Mouse (Mus musculus) forebrain, embryonic 12.5 days (tissue): ENCODE data around the gene Hlx. TPM values are rescaled to one million over a fixed set of nuclear protein-coding genes. Genes with fewer than 3 reads are reported as not detected.
A peak's percentile ranks its signal among the peaks of the same experiment; 100 is the strongest.

ENCODE experiments used
- ATAC-seq: fragments of 200-750 bp; cut with Nextera tagmentation; 2 replicates; pipeline ENCODE4 v1.8.0; 2017; ENCODE audit warnings: moderate TSS enrichment; ENCODE audit not compliant: low FRiP score
- H3K27ac ChIP-seq: fragments of 300-500 bp; sonication (generic); 2 replicates; pipeline ENCODE4 v1.5.1; 2016; ENCODE audit warnings: mild to moderate bottlenecking
- H3K27me3 ChIP-seq: fragments of 300-500 bp; sonication (generic); 2 replicates; pipeline ENCODE4 v1.6.1; 2016; ENCODE audit warnings: mild to moderate bottlenecking
- H3K36me3 ChIP-seq: fragments of 300-500 bp; sonication (generic); replicated peaks from 2 replicates; pipeline ENCODE4 v1.6.1; 2016; ENCODE audit warnings: mild to moderate bottlenecking
- H3K4me1 ChIP-seq: fragments of 300-500 bp; sonication (generic); 2 replicates; pipeline ENCODE4 v1.6.1; 2016
- H3K4me2 ChIP-seq: fragments of 300-500 bp; sonication (generic); 2 replicates; pipeline ENCODE4 v1.6.1; 2016; ENCODE audit warnings: mild to moderate bottlenecking, moderate library complexity
- H3K4me3 ChIP-seq: fragments of 300-500 bp; sonication (generic); replicated peaks from 2 replicates; pipeline ENCODE4 v1.5.1; 2016; ENCODE audit warnings: mild to moderate bottlenecking
- H3K9ac ChIP-seq: fragments of 300-500 bp; sonication (generic); 2 replicates; pipeline ENCODE4 v1.6.1; 2016; ENCODE audit warnings: mild to moderate bottlenecking
- H3K9me3 ChIP-seq: fragments of 300-500 bp; sonication (generic); 2 replicates; pipeline ENCODE4 v1.6.1; 2016
- WGBS: fragments of 180-500 bp; shearing (Covaris S2); methylation state at CpG from one replicate; pipeline ENCODE4 v1.1.7; 2016; 5-methylcytosine and 5-hydroxymethylcytosine counted together
- polyA plus RNA-seq: library from polyadenylated mRNA; unstranded; fragments of >200 nt; fragmentation: Nextera tagmentation; extraction: Ambion mirVana; gene quantifications from 2 replicates; pipeline ENCODE4 v1.2.1, GENCODE M21; 2016

Gene Hlx
- polyA plus RNA-seq, 1 experiment from 2014 or later, result 2.7 TPM

- no peak for ATAC-seq
- no peaks in the 10 kb centered on the region for H3K9me3 ChIP-seq
- H3K27ac ChIP-seq, result no peak overlapping the region
- no peak overlapping the region for H3K9ac ChIP-seq
- H3K27me3 ChIP-seq, result no peaks in the 10 kb centered on the region
- H3K4me2 ChIP-seq, result no peak overlapping the region
- 93% methylated on average over 5 of the region's 5 CpGs for WGBS
- peaks cover 7% of the 10 kb centered on the region; the same call in 1 of the 2 replicates for H3K4me1 ChIP-seq
- no peak overlapping the region for H3K4me3 ChIP-seq
- no peaks in the 10 kb centered on the region for H3K36me3 ChIP-seq
These were observed 20.3 kb upstream of the Hlx start for GRCm38 (mm10) chr1:184752671-184753070.

GRCm38 (mm10) chr1:184750114-184750664 lies 17.8 kb upstream of the Hlx start:
- Histone ChIP-seq H3K4me2 (no peak overlapping the region), H3K27ac (no peak overlapping the region), H3K4me1 (no peaks in the 10 kb centered on the region), H3K27me3 (no peaks in the 10 kb centered on the region), H3K36me3 (no peaks in the 10 kb centered on the region), H3K4me3 (no peak overlapping the region), H3K9ac (no peak overlapping the region), H3K9me3 (no peaks in the 10 kb centered on the region)
- 88% methylated on average over 11 of the region's 11 CpGs for WGBS
- no peak for ATAC-seq

- no peak overlapping the region for H3K4me2 ChIP-seq
- no peaks in the 10 kb centered on the region for H3K27me3 ChIP-seq
- H3K4me1 ChIP-seq, result no peaks in the 10 kb centered on the region
- H3K27ac ChIP-seq, result no peak overlapping the region
- H3K4me3 ChIP-seq, result no peak overlapping the region
- no peaks in the 10 kb centered on the region for H3K9me3 ChIP-seq
- WGBS, result 67% methylated on average over 14 of the region's 14 CpGs
- ATAC-seq, result no peak
- no peaks in the 10 kb centered on the region for H3K36me3 ChIP-seq
- H3K9ac ChIP-seq, result no peak overlapping the region
These were observed 16.3 kb upstream of the Hlx start for GRCm38 (mm10) chr1:184748692-184749152.

- no peak overlapping the region for H3K9ac ChIP-seq
- peak; percentile 66; the same call in 1 of the 2 replicates for ATAC-seq
- H3K4me1 ChIP-seq, result peaks cover under 1% of the 10 kb centered on the region; the same call in 1 of the 2 replicates
- no peak overlapping the region for H3K4me3 ChIP-seq
- no peak overlapping the region for H3K27ac ChIP-seq
- no peaks in the 10 kb centered on the region for H3K9me3 ChIP-seq
- peaks cover 75% of the 10 kb centered on the region for H3K27me3 ChIP-seq
- H3K36me3 ChIP-seq, result no peaks in the 10 kb centered on the region
- 6% methylated on average over 14 of the region's 14 CpGs for WGBS
- H3K4me2 ChIP-seq, result no peak overlapping the region
These were observed 5.6 kb upstream of the Hlx start for GRCm38 (mm10) chr1:184737876-184738479.

GRCm38 (mm10) chr1:184737228-184737627 lies 4.8 kb upstream of the Hlx start:
- Histone ChIP-seq H3K4me2 (no peak overlapping the region), H3K36me3 (no peaks in the 10 kb centered on the region), H3K9ac (no peak overlapping the region), H3K9me3 (no peaks in the 10 kb centered on the region), H3K4me3 (no peak overlapping the region), H3K27ac (no peak overlapping the region), H3K27me3 (peaks cover 81% of the 10 kb centered on the region), H3K4me1 (peaks cover 5% of the 10 kb centered on the region; the same call in 1 of the 2 replicates)
- 22% methylated on average over 2 of the region's 2 CpGs for WGBS
- no peak for ATAC-seq

- no peak overlapping the region for H3K4me2 ChIP-seq
- no peaks in the 10 kb centered on the region for H3K36me3 ChIP-seq
- no peak overlapping the region for H3K27ac ChIP-seq
- H3K4me3 ChIP-seq, result no peak overlapping the region
- H3K9me3 ChIP-seq, result no peaks in the 10 kb centered on the region
- no peak for ATAC-seq
- peaks cover 91% of the 10 kb centered on the region for H3K27me3 ChIP-seq
- peaks cover 15% of the 10 kb centered on the region for H3K4me1 ChIP-seq
- H3K9ac ChIP-seq, result no peak overlapping the region
- WGBS, result 9% methylated on average over 5 of the region's 5 CpGs
These were observed 3.8 kb upstream of the Hlx start for GRCm38 (mm10) chr1:184736260-184736659.

GRCm38 (mm10) chr1:184734991-184735920 lies 2.8 kb upstream of the Hlx start:
- Histone ChIP-seq H3K4me2 (no peak overlapping the region), H3K4me1 (peaks cover 15% of the 10 kb centered on the region), H3K27ac (no peak overlapping the region), H3K27me3 (peaks cover 97% of the 10 kb centered on the region), H3K4me3 (no peak overlapping the region), H3K36me3 (no peaks in the 10 kb centered on the region), H3K9me3 (no peaks in the 10 kb centered on the region), H3K9ac (no peak overlapping the region)
- no peak for ATAC-seq
- 3% methylated on average over 25 of the region's 25 CpGs for WGBS

GRCm38 (mm10) chr1:184734067-184734830 lies 1.8 kb upstream of the Hlx start:
- H3K36me3 ChIP-seq, result no peaks in the 10 kb centered on the region
- no peak overlapping the region for H3K4me3 ChIP-seq
- no peak overlapping the region for H3K9ac ChIP-seq
- H3K9me3 ChIP-seq, result no peaks in the 10 kb centered on the region
- H3K27ac ChIP-seq, result no peak overlapping the region
- peaks cover 15% of the 10 kb centered on the region for H3K4me1 ChIP-seq
- peaks cover 97% of the 10 kb centered on the region for H3K27me3 ChIP-seq
- WGBS, result under 1% methylated on average over 27 of the region's 27 CpGs
- H3K4me2 ChIP-seq, result no peak overlapping the region
- no peak for ATAC-seq

GRCm38 (mm10) chr1:184733300-184734066 lies 1.1 kb upstream of the Hlx start:
- Histone ChIP-seq H3K9ac (no peak overlapping the region), H3K27me3 (peaks cover 97% of the 10 kb centered on the region), H3K4me2 (peak overlapping the region; percentile 91), H3K4me1 (peaks cover 15% of the 10 kb centered on the region), H3K27ac (no peak overlapping the region), H3K9me3 (no peaks in the 10 kb centered on the region), H3K36me3 (no peaks in the 10 kb centered on the region), H3K4me3 (no peak overlapping the region)
- WGBS, result 1% methylated on average over 28 of the region's 28 CpGs
- ATAC-seq, result no peak

- Histone ChIP-seq H3K4me1 (peaks cover 26% of the 10 kb centered on the region), H3K9ac (peak overlapping the region; percentile 58), H3K9me3 (no peaks in the 10 kb centered on the region), H3K27ac (peak overlapping the region; percentile 8; the same call in 1 of the 2 replicates), H3K36me3 (no peaks in the 10 kb centered on the region), H3K4me2 (peak overlapping the region; percentile 91), H3K27me3 (peaks cover 98% of the 10 kb centered on the region), H3K4me3 (peak overlapping the region; percentile 52)
- peak; percentile 57 for ATAC-seq
- under 1% methylated on average over 85 of the region's 85 CpGs for WGBS
These were observed 524 bp downstream of the Hlx start for GRCm38 (mm10) chr1:184731644-184732545.
